Comparison of ENCODE assay signal across 11 mouse cellular contexts in genomic region chr13:53915456-53915855, GRCm38 (mm10).
"Had no signal": no experiment of that assay in that cellular context is flagged by ENCODE, and none has a peak within 500 bp of the region (broad histone marks: within the 10 kb centered on the region; RNA-seq: fewer than 3 reads in every experiment).

No protein-coding gene starts in this region.

- H3K36me3 ChIP-seq: liver, embryonic 13.5 days had no signal

- DNase-seq: kidney, postnatal 36 days; layer of hippocampus, postnatal 36 days; liver, embryonic 13.5 days; lung, adult 2 months; lung, postnatal 14 days; lung, postnatal 4 days; midbrain, embryonic 14.5 days; thymus, adult 18-20 months; thymus, postnatal 36 days had no signal

- H3K27me3 ChIP-seq: liver, embryonic 13.5 days had no signal

- H3K9ac ChIP-seq: liver, embryonic 13.5 days had no signal

- H3K9me3 ChIP-seq: liver, embryonic 13.5 days had no signal

- H3K27ac ChIP-seq: left cerebral cortex, adult 2 months; liver, embryonic 13.5 days had no signal

- H3K4me3 ChIP-seq: left cerebral cortex, adult 2 months; liver, embryonic 13.5 days had no signal

- H3K4me2 ChIP-seq: liver, embryonic 13.5 days; midbrain, embryonic 11.5 days had no signal
